Mouse (Mus musculus): Measurements from ENCODE around the gene Wwox.

DNA sequence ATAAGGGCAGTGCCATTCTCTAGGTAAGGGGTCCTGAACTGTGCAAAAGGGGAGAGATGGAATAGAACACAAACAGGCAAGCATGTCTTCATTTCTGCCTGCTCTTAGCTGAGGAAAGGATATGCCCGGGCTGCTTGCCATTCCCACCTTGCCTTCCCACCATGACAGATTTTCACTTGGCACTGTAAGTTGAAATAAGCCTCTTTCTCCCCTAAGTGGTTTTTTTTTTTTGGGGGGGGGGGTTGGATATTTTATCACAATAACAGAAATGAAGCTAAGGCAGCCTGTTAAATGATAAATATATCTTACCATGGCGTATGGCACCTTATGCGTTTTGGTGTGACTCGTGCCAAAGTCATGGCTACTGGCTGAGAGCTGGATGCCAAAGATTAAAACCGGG, 501.6 kb downstream of the Wwox start:
- TF ChIP-seq CTCF (IDR thresholded peaks at IDR 0.05) (no peak), EP300 (IDR thresholded peaks at IDR 0.05) (no peak)

Measured in lung, postnatal 0 days (tissue).